Mouse (Mus musculus) C2C12 (cell line): Measurements from ENCODE around the gene Yju2. TPM values are rescaled to one million over a fixed set of nuclear protein-coding genes. Genes with fewer than 3 reads are reported as not detected.

ENCODE experiments used
- H3K27me3 ChIP-seq: one replicate; pipeline ENCODE4 v1.6.1; 2011; ENCODE audit not compliant: control insufficient read depth, insufficient read depth, insufficient read length
- H3K36me3 ChIP-seq: one replicate; pipeline ENCODE4 v1.6.1; 2011; ENCODE audit not compliant: control insufficient read depth, insufficient read depth
- H3K4me3 ChIP-seq: one replicate; pipeline ENCODE4 v1.5.1; 2011; ENCODE audit warnings: mild to moderate bottlenecking, control low read depth; ENCODE audit not compliant: poor library complexity, insufficient read depth, severe bottlenecking
- H3K79me2 ChIP-seq: one replicate; pipeline ENCODE4 v1.6.1; 2011; ENCODE audit not compliant: control insufficient read depth, insufficient read depth
- H3K79me3 ChIP-seq: one replicate; pipeline ENCODE4 v1.6.1; 2011; ENCODE audit warnings: low read depth, control low read depth
- H3ac ChIP-seq: one replicate; pipeline ENCODE3; 2011; ENCODE audit warnings: low read depth; ENCODE audit not compliant: control insufficient read depth, insufficient read length
- CEBPB ChIP-seq: IDR thresholded peaks from one replicate; pipeline ENCODE4 v1.6.1; 2011; ENCODE audit warnings: low read depth, mild to moderate bottlenecking, control low read depth, moderate library complexity
- CTCF ChIP-seq: IDR thresholded peaks from one replicate; pipeline ENCODE4 v1.5.1; 2011; ENCODE audit not compliant: control insufficient read depth, insufficient read depth, insufficient read length
- FOSL1 ChIP-seq: IDR thresholded peaks from one replicate; pipeline ENCODE4 v1.8.0; 2011; ENCODE audit warnings: mild to moderate bottlenecking, low read length; ENCODE audit not compliant: poor library complexity, insufficient read depth, severe bottlenecking
- MAX ChIP-seq: IDR thresholded peaks from one replicate; pipeline ENCODE4 v1.6.1; 2011; ENCODE audit warnings: mild to moderate bottlenecking, control low read depth
- MYOD1 ChIP-seq: IDR thresholded peaks from one replicate; pipeline ENCODE4 v1.6.1; 2011; ENCODE audit warnings: low read depth; ENCODE audit not compliant: control insufficient read depth, insufficient read length
- MYOG ChIP-seq: IDR thresholded peaks from one replicate; pipeline ENCODE4 v1.6.1; 2011; ENCODE audit not compliant: control insufficient read depth, insufficient read length; ENCODE audit errors: extremely low read depth
- USF1 ChIP-seq: IDR thresholded peaks from one replicate; pipeline ENCODE4 v1.6.1; 2011; ENCODE audit warnings: low read depth, mild to moderate bottlenecking, control low read depth, moderate library complexity
- polyA plus RNA-seq: library from polyadenylated mRNA; unstranded; fragments of >200 nt; fragmentation: generic; extraction: Trizol; gene quantifications from one replicate; pipeline ENCODE4 v1.2.1, GENCODE M21; 2012; ENCODE audit warnings: missing spikeins

The Yju2 gene
- polyA plus RNA-seq, 1 experiment: 15.1 TPM

GRCm38 (mm10) chr17:55945696-55946095 lies 13.2 kb upstream of the Yju2 start:
- Histone ChIP-seq H3K79me3 (no peaks in the 10 kb centered on the region), H3ac (peak overlapping the region; percentile 64), H3K27me3 (peaks cover 4% of the 10 kb centered on the region), H3K4me3 (peak overlapping the region; percentile 39), H3K36me3 (no peaks in the 10 kb centered on the region), H3K79me2 (no peaks in the 10 kb centered on the region)
- TF ChIP-seq MYOD1 (no peak), MYOG (no peak), CTCF (no peak), FOSL1 (no peak), USF1 (no peak), MAX (no peak), CEBPB (no peak)

GRCm38 (mm10) chr17:55948647-55949046 lies 10.3 kb upstream of the Yju2 start:
- no peaks in the 10 kb centered on the region for H3K79me2 ChIP-seq
- no peaks in the 10 kb centered on the region for H3K79me3 ChIP-seq
- H3ac ChIP-seq: no peak overlapping the region
- TF ChIP-seq CTCF: no peak
- no peak for TF ChIP-seq CEBPB
- TF ChIP-seq FOSL1: no peak
- no peak for TF ChIP-seq MYOG
- TF ChIP-seq MAX: no peak
- TF ChIP-seq USF1: no peak
- no peak for TF ChIP-seq MYOD1
- peaks cover 21% of the 10 kb centered on the region for H3K27me3 ChIP-seq
- no peaks in the 10 kb centered on the region for H3K36me3 ChIP-seq
- no peak overlapping the region for H3K4me3 ChIP-seq

- no peaks in the 10 kb centered on the region for H3K79me2 ChIP-seq
- no peak for TF ChIP-seq MAX
- no peak for TF ChIP-seq CEBPB
- no peak for TF ChIP-seq MYOG
- TF ChIP-seq CTCF: no peak
- TF ChIP-seq USF1: no peak
- TF ChIP-seq FOSL1: no peak
- no peak for TF ChIP-seq MYOD1
- H3K36me3 ChIP-seq: no peaks in the 10 kb centered on the region
- no peak within 1 kb of the TSS for H3K4me3 ChIP-seq
- H3ac ChIP-seq: no peak within 1 kb of the TSS
- peaks cover 28% of the 10 kb centered on the region for H3K27me3 ChIP-seq
- H3K79me3 ChIP-seq: no peaks in the 10 kb centered on the region
These were observed 9.5 kb upstream of the Yju2 start, which contains the start of gene Zfp119b for GRCm38 (mm10) chr17:55949400-55949799. Zfp119b (minus strand) TSS chr17:55949500.

- H3K4me3 ChIP-seq: no peak overlapping the region
- H3ac ChIP-seq: no peak overlapping the region
- H3K79me2 ChIP-seq: no peaks in the 10 kb centered on the region
- peaks cover 34% of the 10 kb centered on the region for H3K27me3 ChIP-seq
- H3K36me3 ChIP-seq: no peaks in the 10 kb centered on the region
- H3K79me3 ChIP-seq: no peaks in the 10 kb centered on the region
- no peak for TF ChIP-seq MAX
- TF ChIP-seq USF1: no peak
- no peak for TF ChIP-seq CEBPB
- no peak for TF ChIP-seq MYOG
- no peak for TF ChIP-seq MYOD1
- TF ChIP-seq CTCF: no peak
- TF ChIP-seq FOSL1: no peak
These were observed 8.3 kb upstream of the Yju2 start for GRCm38 (mm10) chr17:55950601-55951000.

GRCm38 (mm10) chr17:55952041-55952440 lies 6.9 kb upstream of the Yju2 start:
- H3ac ChIP-seq: no peak overlapping the region
- no peaks in the 10 kb centered on the region for H3K79me2 ChIP-seq
- no peaks in the 10 kb centered on the region for H3K36me3 ChIP-seq
- no peak overlapping the region for H3K4me3 ChIP-seq
- H3K27me3 ChIP-seq: peaks cover 34% of the 10 kb centered on the region
- TF ChIP-seq CTCF: no peak
- no peak for TF ChIP-seq CEBPB
- no peak for TF ChIP-seq USF1
- TF ChIP-seq FOSL1: no peak
- H3K79me3 ChIP-seq: no peaks in the 10 kb centered on the region

- TF ChIP-seq USF1 (no peak), MYOG (no peak), FOSL1 (no peak), MAX (no peak), CTCF (no peak), MYOD1 (no peak), CEBPB (no peak)
- H3K27me3 ChIP-seq: peaks cover 34% of the 10 kb centered on the region
- H3K4me3 ChIP-seq: no peak within 1 kb of the TSS
- H3K79me3 ChIP-seq: no peaks in the 10 kb centered on the region
- H3K79me2 ChIP-seq: no peaks in the 10 kb centered on the region
- no peak within 1 kb of the TSS for H3ac ChIP-seq
- no peaks in the 10 kb centered on the region for H3K36me3 ChIP-seq
These were observed 6.4 kb upstream of the Yju2 start, which contains the start of gene Ebi3 for GRCm38 (mm10) chr17:55952447-55953027. Ebi3 (plus strand) TSS chr17:55952640.
